Mouse (Mus musculus) central nervous system, embryonic 18 days (tissue): Measurements from ENCODE around the gene Sf3a1. TPM values are rescaled to one million over a fixed set of nuclear protein-coding genes. Genes with fewer than 3 reads are reported as not detected.

Source experiments
- polyA plus RNA-seq: library from polyadenylated mRNA; depleted of rRNA; stranded (reverse); fragments of >200 nt; gene quantifications from 2 replicates; pipeline ENCODE4 v1.2.3, GENCODE M21; 2012; rRNA removed

Gene Sf3a1
- polyA plus RNA-seq, result 52.0 and 56.7 TPM in 2 replicates

DNA sequence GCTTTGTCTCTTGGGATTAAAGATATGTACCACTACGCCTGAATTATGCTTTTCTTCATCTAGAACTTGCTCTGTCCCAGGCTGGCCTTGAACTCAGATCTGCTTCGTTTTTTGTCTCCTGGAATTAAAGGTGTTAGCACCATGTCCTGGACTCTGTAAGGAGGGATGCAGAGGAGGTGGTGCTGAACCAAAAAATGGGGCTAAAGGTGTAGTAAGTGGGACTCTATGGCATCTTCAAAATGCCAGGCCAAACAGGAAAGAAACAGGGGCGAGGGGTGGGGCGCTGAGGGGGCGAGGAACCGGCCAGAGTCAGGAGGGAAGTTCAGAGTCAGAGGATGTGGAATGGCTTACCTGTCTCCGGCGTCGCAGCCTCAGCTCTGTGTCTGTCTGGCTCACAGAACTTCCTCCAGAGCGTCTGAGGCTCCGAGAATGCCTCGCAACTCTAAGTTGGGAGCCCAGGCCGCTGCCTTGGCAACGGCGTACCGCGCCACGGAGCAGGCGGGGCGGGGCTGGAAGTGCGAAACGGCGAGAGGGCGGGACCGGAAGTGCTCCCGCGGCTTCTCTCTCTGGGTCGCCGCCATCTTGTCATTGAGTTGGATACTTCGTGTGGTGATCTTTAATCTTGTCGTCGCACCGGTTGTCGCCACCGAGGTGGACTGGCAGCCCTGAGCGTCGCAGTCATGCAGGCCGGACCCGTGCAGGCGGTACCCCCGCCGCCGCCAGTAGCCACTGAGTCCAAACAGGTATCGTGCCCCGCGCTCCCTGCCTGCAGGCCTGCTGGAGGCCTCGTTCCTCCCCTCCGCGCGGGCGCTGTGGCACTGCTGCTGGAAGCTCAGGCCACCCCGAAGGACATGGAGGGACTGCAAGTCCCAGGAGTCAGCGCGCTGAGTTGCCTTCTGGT, at the start of gene Sf3a1, which contains the start of gene Ccdc157:
Sf3a1 (plus strand) TSS at position 543 of the 901 bp plus-strand sequence.
Ccdc157 (minus strand) TSS at position 486 of the 901 bp plus-strand sequence.

DNA sequence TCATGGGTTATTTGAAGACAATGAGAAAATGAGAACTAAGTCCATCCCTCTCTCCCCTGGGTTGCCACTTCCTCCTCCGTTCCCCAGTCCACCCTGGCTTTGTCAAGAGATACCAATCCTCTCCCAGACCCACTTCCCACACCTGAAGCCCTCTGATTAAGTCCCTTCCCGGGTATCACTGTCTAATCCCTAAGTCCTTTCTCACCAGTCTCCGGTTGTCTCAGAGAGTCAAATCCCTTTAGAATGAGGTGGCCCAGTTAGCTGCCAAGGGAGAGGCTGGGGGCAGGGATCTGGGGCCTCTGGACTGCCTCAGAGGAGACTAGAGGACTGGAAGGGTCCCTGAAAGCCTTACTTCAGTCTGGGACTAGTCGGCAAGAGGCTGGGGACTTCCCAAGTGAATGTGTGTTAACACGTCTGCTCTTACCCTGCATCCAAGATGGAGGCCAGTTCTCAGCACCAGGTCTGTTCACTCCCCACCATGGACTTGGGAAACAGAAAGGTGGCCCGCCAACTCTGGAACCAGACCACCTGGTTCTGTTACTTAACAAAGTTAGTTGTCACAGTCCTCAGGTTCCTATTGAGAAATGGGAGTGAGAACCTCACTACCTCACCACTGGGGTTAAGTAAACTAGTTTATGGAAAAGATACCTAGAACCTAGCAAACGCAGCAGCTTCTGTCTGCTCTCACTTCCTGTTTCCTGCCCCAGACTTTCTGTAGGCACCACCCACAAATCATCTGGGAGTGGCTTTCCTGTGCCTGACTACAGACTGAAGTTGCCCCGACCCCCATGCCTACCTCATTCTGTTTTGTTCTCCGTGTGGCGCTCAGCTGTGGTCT, 37.2 kb upstream of the Sf3a1 start, which contains the start of gene Sec14l2:
Sec14l2 (minus strand) TSS at position 674 of the 838 bp plus-strand sequence.

DNA sequence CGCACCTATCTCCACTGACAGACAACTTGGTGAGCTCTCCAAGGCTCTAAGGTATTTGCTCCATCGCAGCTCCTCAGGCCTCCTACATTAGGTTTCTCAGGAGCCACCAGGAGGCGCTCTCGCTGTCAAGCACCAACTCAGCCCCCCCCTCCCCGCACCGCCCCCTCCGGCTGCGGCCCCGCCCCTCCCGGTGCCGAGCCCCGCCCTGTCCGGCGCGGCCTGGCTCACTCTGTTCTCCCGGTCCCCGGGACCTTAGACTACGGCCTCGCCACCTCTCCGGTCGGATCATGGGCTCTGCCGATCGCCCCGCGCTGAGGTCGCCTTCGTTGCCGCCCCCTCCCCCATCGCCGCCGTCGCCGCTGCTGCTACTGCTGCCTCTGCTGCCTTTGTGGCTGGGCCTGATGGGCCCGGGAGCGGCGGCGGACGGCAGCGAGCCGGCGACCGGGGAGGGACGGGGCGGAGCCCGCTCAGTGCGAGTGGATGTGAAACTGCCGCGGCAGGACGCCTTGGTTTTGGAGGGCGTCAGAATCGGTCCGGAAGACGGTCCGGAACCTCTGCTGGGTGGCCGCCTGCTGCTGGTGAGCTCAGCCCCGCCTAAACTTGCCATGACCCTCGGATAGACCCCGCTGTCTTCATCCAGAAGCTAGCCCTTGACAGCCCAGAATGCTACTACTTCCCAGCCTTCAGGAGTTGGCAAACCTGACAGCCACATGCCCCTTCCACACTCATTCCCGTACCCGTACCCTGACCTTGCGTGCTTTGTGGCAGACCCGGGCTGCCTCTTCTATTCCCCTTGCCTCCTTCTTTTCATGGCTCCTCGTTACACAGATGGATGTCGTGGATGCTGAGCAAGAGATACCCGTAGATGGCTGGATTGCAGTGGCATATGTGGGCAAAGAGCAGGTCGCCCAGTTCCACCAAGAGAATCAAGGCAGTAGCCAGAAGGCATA, 24.9 kb upstream of the Sf3a1 start, which contains the start of gene Rnf215:
Rnf215 (plus strand) TSS at position 217 of the 950 bp plus-strand sequence.

DNA sequence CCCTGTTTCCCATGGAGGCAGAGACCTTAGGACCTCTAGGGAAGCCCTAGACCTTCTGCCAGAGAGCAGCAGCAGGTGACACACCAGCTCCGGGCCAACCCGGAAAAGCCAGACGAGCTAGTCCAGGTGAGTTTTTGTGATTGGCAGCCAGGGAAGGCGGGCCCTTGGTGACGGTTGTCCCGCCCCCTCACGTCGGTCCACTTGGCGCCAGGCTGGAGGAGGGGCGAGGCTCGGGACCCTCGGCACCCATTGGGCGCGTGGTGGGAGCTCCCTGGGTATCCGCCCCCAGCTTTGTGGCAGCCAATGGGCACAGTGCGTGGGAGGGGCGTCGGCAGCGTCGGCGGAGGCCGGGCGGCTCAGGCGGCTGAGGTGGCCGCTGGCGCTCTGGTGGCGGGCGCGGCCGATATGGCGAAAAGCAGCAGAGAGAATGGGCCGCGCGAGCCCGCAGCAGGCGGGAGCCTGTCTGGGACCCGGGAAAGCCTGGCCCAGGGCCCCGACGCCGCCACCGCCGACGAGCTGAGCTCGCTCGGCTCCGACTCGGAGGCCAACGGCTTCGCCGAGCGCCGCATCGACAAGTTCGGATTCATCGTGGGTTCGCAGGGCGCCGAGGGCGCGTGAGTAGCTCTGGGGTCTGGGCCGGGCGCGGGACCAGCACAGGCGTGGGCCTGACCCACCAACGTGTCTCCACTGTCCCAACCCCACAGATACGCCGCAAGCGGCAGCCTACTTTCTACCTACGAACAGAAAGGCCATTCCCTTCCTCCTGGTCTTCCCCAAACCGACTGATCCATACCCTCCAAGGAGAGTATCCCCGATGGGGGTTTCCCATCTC, 26.6 kb downstream of the Sf3a1 start, which contains the start of gene Tbc1d10a:
Tbc1d10a (plus strand) TSS at position 304 of the 832 bp plus-strand sequence.

DNA sequence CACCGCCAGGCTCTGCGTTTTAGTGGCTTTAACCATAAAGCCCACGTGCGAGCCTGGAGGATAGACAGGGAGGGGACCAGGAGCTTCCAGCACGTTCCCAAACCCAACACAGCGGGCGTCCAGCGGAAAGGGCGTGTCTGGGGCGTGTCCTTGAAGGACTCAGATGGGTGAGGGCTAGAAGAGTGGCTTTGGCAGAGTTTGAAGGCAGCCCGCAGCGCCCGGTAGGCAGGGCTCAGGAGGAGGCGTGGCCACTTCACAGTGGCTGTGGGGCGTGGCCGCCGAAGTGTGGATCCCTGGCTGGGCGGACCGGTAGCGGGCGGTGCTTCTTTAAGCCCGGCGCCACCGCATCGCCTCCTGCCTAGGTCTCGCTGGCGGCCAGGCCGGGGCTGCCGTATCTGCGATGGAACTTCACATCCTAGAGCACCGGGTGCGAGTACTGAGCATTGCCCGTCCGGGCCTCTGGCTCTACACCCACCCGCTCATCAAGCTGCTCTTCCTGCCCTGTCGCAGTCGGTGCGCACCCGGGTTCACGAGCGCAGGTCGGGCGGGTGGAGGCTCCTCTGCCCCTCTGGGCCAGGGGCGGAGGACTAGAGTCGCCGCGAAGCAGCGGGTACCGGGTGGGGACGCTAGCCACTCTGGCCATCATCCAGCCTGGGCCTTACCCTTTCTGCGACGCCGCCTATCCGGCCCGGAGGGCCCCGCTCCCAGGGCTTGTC, 57.9 kb downstream of the Sf3a1 start, which contains the start of gene Castor1:
Castor1 (plus strand) TSS at position 312 of the 716 bp plus-strand sequence.

Other genes starting within 250 kb of the Sf3a1 start
- gene Slc35e4, start 245.7 kb upstream of the Sf3a1 start, polyA plus RNA-seq, result 17.3 and 18.8 TPM in 2 replicates
- gene Tcn2, start 228.2 kb upstream of the Sf3a1 start, polyA plus RNA-seq, result 16.9 and 17.0 TPM in 2 replicates
- 52.6 and 54.8 TPM in 2 replicates for gene Pes1, start 196.4 kb upstream of the Sf3a1 start, polyA plus RNA-seq
- not detected in 2 replicates for gene 4930556J24Rik, start 183.6 kb upstream of the Sf3a1 start, polyA plus RNA-seq
- 8.3 and 10.2 TPM in 2 replicates for gene Gal3st1, start 176.7 kb upstream of the Sf3a1 start, polyA plus RNA-seq
- gene Sec14l4, start 128.9 kb upstream of the Sf3a1 start, polyA plus RNA-seq, result 0.03 TPM in 1 of 2 replicates, not detected in the other
- gene Sec14l3, start 95.5 kb upstream of the Sf3a1 start, polyA plus RNA-seq, result 1.5 and 2.0 TPM in 2 replicates
- gene Mtfp1, start 64.9 kb upstream of the Sf3a1 start, polyA plus RNA-seq, result 9.8 and 10.4 TPM in 2 replicates
- 6.6 and 8.3 TPM in 2 replicates for gene Sec14l2, start 36.9 kb upstream of the Sf3a1 start, polyA plus RNA-seq
- 65.9 and 70.1 TPM in 2 replicates for gene Rnf215, start 25.1 kb upstream of the Sf3a1 start, polyA plus RNA-seq
- 15.6 and 16.7 TPM in 2 replicates for gene Ccdc157, start 57 bp upstream of the Sf3a1 start, polyA plus RNA-seq
- 52.2 and 55.8 TPM in 2 replicates for gene Tbc1d10a, start 26.4 kb downstream of the Sf3a1 start, polyA plus RNA-seq
- 3.0 and 3.3 TPM in 2 replicates for gene Castor1, start 57.9 kb downstream of the Sf3a1 start, polyA plus RNA-seq
- 0.05 and 0.07 TPM in 2 replicates for gene Osm, start 76.1 kb downstream of the Sf3a1 start, polyA plus RNA-seq
- gene Lif, start 97.2 kb downstream of the Sf3a1 start, polyA plus RNA-seq, result 0.12 and 0.27 TPM in 2 replicates